ENCODE assay signal across 8 mouse cellular contexts in the genomic region with DNA sequence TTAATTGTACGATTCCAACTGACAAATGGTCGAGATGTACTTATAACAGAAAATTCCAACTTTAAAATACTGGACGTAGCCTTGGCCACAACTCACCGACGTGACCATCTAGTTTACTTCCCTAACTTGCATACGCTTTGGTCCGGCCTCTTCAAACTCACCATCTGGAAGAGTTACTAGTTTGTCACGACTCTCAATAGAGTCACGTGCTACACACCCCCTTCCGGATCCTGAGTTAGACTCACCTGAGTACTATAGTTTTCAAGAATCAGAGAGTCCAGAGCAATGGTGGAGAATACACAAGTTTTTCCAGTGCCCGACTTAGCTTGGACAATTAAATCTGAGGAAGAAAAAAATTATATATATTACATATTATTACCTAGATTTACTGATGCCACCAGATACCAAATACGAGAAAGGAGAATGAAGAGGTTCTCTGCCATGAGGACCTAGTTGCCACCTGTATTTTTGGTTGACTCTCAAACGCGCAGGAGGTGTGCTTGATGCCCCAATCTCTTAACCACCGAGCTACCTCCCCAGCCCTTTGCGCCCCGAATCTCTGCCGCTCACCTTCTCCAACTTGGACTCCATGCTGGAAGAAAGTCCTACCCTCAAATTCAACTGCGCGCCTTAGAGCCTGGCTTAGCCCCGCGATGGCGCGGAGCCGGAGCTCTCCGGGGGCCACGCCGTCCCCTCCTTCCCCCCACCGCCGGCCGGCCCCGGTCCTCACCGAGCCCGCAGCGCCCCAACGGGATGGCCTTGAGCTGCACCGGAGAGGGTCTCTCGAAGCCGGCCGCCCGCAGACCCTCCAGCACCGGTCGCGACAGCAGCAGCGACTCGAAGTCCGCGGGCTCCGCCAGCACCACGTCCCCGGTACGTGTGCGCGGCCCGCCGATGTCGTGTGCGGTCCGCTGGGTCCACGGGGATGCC. TPM values are rescaled to one million over a fixed set of nuclear protein-coding genes. Genes with fewer than 3 reads are reported as not detected.
DNase-seq lines count a peak whose midpoint lies in the region; ATAC-seq and TF ChIP-seq lines count a peak whose summit lies in the region.

No protein-coding gene starts in this region.

- H3K79me2 ChIP-seq in liver, adult 2 months (ENCODE audit: control insufficient read depth, insufficient read depth, low read length): 0 out of 2 replicates have a peak, but pooled peaks cover 5% of the 10 kb centered on the region
- peaks cover 19% of the 10 kb centered on the region for H3K79me2 ChIP-seq in macrophage (ENCODE audit: inconsistent target)

- peak; percentile 16 for DNase-seq in liver, adult 2 months (ENCODE audit: extremely low read depth, low read depth, low spot score)
- DNase-seq in liver: no peak
- DNase-seq in spleen, postnatal 36 days (ENCODE audit: low spot score in 2 of 2): no peak
- DNase-seq in left cerebral cortex, adult 8-10 months (ENCODE audit: low spot score in 2 of 2): no peak
- no peak for DNase-seq in adrenal gland, postnatal 25 days

- H3K27ac ChIP-seq in liver, adult 2 months (replicated peaks; ENCODE audit: insufficient read depth, low read depth, low read length): 0 out of 2 replicates have a peak overlapping the region, but pooled peaks have one; percentile 1
- peak overlapping the region; percentile 79 for H3K27ac ChIP-seq in bone marrow, adult 2 months (ENCODE audit: control insufficient read depth, insufficient read depth, low read depth, low read length, poor library complexity)
- H3K27ac ChIP-seq in macrophage: no peak overlapping the region

- ATAC-seq in granulocyte monocyte progenitor cell, adult 5-6 weeks (replicated peaks; ENCODE audit: poor library complexity, severe bottlenecking): peak; percentile 4; the same call in 1 of the 2 replicates

- H3K4me3 ChIP-seq in liver, adult 2 months (ENCODE audit: insufficient read depth, low read depth, low read length): peak overlapping the region; percentile 87
- H3K4me3 ChIP-seq in bone marrow, adult 2 months (replicated peaks; ENCODE audit: control insufficient read depth, low read depth, low read length): peak overlapping the region; percentile 71
- peak overlapping the region; percentile 59 for H3K4me3 ChIP-seq in macrophage (ENCODE audit: inconsistent target)

- TF ChIP-seq CTCF in liver, adult 2 months (IDR thresholded peaks at IDR 0.05; ENCODE audit: low read depth, low read length): no peak
- TF ChIP-seq CTCF in bone marrow, adult 2 months (IDR thresholded peaks at IDR 0.05; ENCODE audit: control insufficient read depth, insufficient read depth, low read length): no peak

- 0 out of 2 replicates have a peak, but pooled peaks cover 4% of the 10 kb centered on the region for H3K4me1 ChIP-seq in liver, adult 2 months (ENCODE audit: control insufficient read depth, insufficient read depth, low read length)
- no peaks in the 10 kb centered on the region for H3K4me1 ChIP-seq in bone marrow, adult 2 months (ENCODE audit: control insufficient read depth, insufficient read depth, low read length)

- WGBS in liver, adult 2 months: 7% methylated on average over 60 of the region's 60 CpGs
- 7% methylated on average over 55 of the region's 60 CpGs for WGBS in bone marrow, adult 2 months
- 6% methylated on average over 60 of the region's 60 CpGs for WGBS in macrophage (ENCODE audit: missing documents)

- H3K36me3 ChIP-seq in liver, adult 2 months (ENCODE audit: control insufficient read depth, insufficient read depth, low read length): peaks cover 11% of the 10 kb centered on the region; the same call in 1 of the 2 replicates
- 0 out of 2 replicates have a peak, but pooled peaks cover 5% of the 10 kb centered on the region for H3K36me3 ChIP-seq in macrophage (ENCODE audit: inconsistent target)

- TF ChIP-seq POLR2A in liver, adult 2 months (IDR thresholded peaks at IDR 0.05; ENCODE audit: extremely low read depth, insufficient read depth, low read length): no peak
- no peak for TF ChIP-seq POLR2A in bone marrow, adult 2 months (IDR thresholded peaks at IDR 0.05; ENCODE audit: borderline replicate concordance, control insufficient read depth, low read depth, low read length)

- no peaks in the 10 kb centered on the region for H3K27me3 ChIP-seq in liver, adult 2 months (ENCODE audit: control insufficient read depth, insufficient read depth, low read length)

- peak overlapping the region; percentile 92 for H3K9ac ChIP-seq in liver, adult 2 months (ENCODE audit: low read depth, low read length)

RNA-seq across cellular contexts. Expression of a gene that starts 0.7 kb away (rescaled TPM):
- 7.3 and 7.9 TPM in 2 replicates for total RNA-seq in liver, adult 2 months (2014; rRNA removed)
- 6.9 and 7.4 TPM in 2 replicates for polyA plus RNA-seq in liver, adult 2 months (2012; rRNA removed)
- polyA plus RNA-seq in bone marrow, adult 2 months (2011; ENCODE audit: insufficient read depth, insufficient read length, low replicate concordance, missing spikeins): 16.9 and 20.5 TPM in 2 replicates
- 27.8 and 30.0 TPM in 2 replicates for total RNA-seq in granulocyte monocyte progenitor cell, adult 5-6 weeks (2014; fragmentation: Nextera tagmentation)
- 50.3 and 58.6 TPM in 2 replicates for total RNA-seq in granulocyte monocyte progenitor cell, adult 5-6 weeks (2017)
- total RNA-seq in macrophage (2018; cell fraction: chromatin; rRNA removed): 10 to 100 TPM in 12 of 26 experiments, 1 to 10 TPM in 14; 2.6 to 20.0 (median 8.5) TPM
- 10 to 100 TPM in 12 of 26 experiments, 1 to 10 TPM in 14; 5.2 to 12.4 (median 9.8) TPM for total RNA-seq in macrophage (2018; cell fraction: cytosol; rRNA removed)
- total RNA-seq in macrophage (2018; cell fraction: nucleus; rRNA removed): 10 to 100 TPM in 9 of 26 experiments, 1 to 10 TPM in 17; 3.5 to 18.4 (median 8.4) TPM
- polyA plus RNA-seq in macrophage (2018): 7.6 to 11.7 TPM (median 8.4 TPM) in 3 replicates
- 10 to 100 TPM; 12.9 to 14.6 (median 13.5) TPM for total RNA-seq in left cerebral cortex, adult 8-10 months (2022)
- 18.5 and 22.0 TPM in 2 replicates for total RNA-seq in adrenal gland, postnatal 25 days (2021)

RNA-seq across cellular contexts. Expression of a gene that starts 17.7 kb away (rescaled TPM):
- 0.09 and 0.13 TPM in 2 replicates for total RNA-seq in liver, adult 2 months (2014; rRNA removed)
- polyA plus RNA-seq in liver, adult 2 months (2012; rRNA removed): 0.06 and 0.07 TPM in 2 replicates
- 1.5 TPM in 1 of 2 replicates, not detected in the other for polyA plus RNA-seq in bone marrow, adult 2 months (2011; ENCODE audit: insufficient read depth, insufficient read length, low replicate concordance, missing spikeins)
- total RNA-seq in granulocyte monocyte progenitor cell, adult 5-6 weeks (2014; fragmentation: Nextera tagmentation): not detected in 2 replicates
- 0.26 TPM in 1 of 2 replicates, not detected in the other for total RNA-seq in granulocyte monocyte progenitor cell, adult 5-6 weeks (2017)
- total RNA-seq in macrophage (2018; cell fraction: chromatin; rRNA removed): 10 to 100 TPM in 1 of 26 experiments, 1 to 10 TPM in 18, under 1 TPM in 7; 0.31 to 10.1 (median 3.6) TPM
- 1 to 10 TPM in 18 of 26 experiments, under 1 TPM in 8; 0.33 to 3.1 (median 1.6) TPM for total RNA-seq in macrophage (2018; cell fraction: cytosol; rRNA removed)
- 10 to 100 TPM in 1 of 26 experiments, 1 to 10 TPM in 19, under 1 TPM in 5, not detected in 1; 0.12 to 10.1 (median 3.1) TPM for total RNA-seq in macrophage (2018; cell fraction: nucleus; rRNA removed)
- 2.0 to 2.6 TPM (median 2.3 TPM) in 3 replicates for polyA plus RNA-seq in macrophage (2018)
- 10 to 100 TPM; 88.1 to 95.4 (median 93.2) TPM for total RNA-seq in left cerebral cortex, adult 8-10 months (2022)
- 2.3 and 4.2 TPM in 2 replicates for total RNA-seq in adrenal gland, postnatal 25 days (2021)

Comparison
In these comparisons a context has a peak if more than half of its experiments do, and no peak if none do; other contexts are left out.
1. RNA of a gene that starts 17.7 kb away (total RNA-seq): 88.1 to 95.4 TPM in left cerebral cortex, adult 8-10 months; 2.3 to 4.2 TPM in adrenal gland, postnatal 25 days, 0.09 to 0.13 TPM in liver, adult 2 months and 0.26 TPM in granulocyte monocyte progenitor cell, adult 5-6 weeks; every median in the first group is over 10 times any median in the second.
2. Peak in every context shown above with its lines, with median percentiles within 50 percentile points of each other: H3K4me3 ChIP-seq.